Mouse (Mus musculus): Measurements from ENCODE around the gene Gstt4.

DNA sequence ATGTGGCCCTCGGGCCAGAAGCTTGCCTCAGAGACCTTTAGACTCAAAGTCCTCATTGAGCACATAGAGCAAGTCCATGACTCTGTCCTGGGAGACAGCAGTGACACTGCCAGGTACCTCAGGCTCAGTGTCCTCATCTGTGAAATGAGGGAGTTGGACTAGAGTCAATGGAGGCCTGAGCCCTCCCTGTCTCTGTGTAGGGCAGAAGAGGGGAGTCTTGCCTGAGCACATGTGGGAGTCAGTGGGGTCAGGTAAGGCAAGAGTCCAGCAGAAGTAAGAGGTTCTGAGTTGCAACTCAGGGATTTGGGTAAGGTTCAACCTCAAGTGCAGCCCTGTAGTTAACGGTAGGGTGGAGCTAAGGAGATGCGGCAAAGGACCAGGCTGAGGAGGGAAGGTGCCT is 34.6 kb upstream of the Gstt4 start:
- TF ChIP-seq GATA1 (IDR thresholded peaks at IDR 0.05; ENCODE audit: low read length) (no peak), TAL1 (IDR thresholded peaks at IDR 0.05; ENCODE audit: low read length) (no peak)
